Comparison of ENCODE assay signal across 18 mouse cellular contexts in the genomic region with DNA sequence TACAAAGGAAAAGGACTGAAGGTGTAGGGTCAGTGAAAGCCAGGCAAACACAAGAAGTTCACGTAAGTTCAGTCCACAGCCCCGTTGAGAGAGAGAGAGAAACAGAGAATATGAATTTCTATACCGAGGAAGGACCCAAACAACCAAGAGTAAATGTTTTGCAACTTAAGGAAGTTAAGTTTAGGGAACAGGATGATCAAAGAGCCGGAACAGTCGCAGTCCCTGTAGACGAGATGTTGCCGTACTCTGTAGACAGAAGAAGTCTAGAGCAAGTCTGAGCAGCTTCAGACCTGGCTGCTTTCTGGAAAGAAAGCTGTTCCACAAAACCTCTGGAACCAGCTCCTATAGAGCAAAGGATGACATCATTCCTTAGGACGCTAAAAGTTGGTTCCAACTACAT.
"Had no signal": no experiment of that assay in that cellular context is flagged by ENCODE, and none has a peak within 500 bp of the region (broad histone marks: within the 10 kb centered on the region; RNA-seq: fewer than 3 reads in every experiment).

No protein-coding gene starts in this region.

- H3K9ac ChIP-seq: kidney, embryonic 15.5 days; liver, embryonic 13.5 days; lung, embryonic 14.5 days; neural tube, embryonic 13.5 days had no signal

- DNase-seq: kidney, adult 11 months; kidney, adult 8-10 months; kidney, postnatal 10 days; kidney, postnatal 36 days; layer of hippocampus, postnatal 36 days; liver, embryonic 13.5 days; lung, embryonic 14.5 days; lung, postnatal 14 days; midbrain, embryonic 14.5 days; thymus, adult 2 months; thymus, postnatal 14 days; thymus, postnatal 4 days had no signal

- H3K4me3 ChIP-seq: kidney, embryonic 15.5 days; left cerebral cortex, adult 2 months; liver, embryonic 13.5 days; myocyte; neural tube, embryonic 13.5 days had no signal

- H3K27ac ChIP-seq: kidney, embryonic 15.5 days; left cerebral cortex, adult 2 months; liver, embryonic 13.5 days; macrophage; neural tube, embryonic 13.5 days had no signal

- H3K9me3 ChIP-seq: kidney, embryonic 15.5 days; liver, embryonic 13.5 days; neural tube, embryonic 13.5 days had no signal

- H3K27me3 ChIP-seq: kidney, embryonic 15.5 days; neural tube, embryonic 13.5 days had no signal

- H3K36me3 ChIP-seq: liver, embryonic 13.5 days had no signal

- H3K4me2 ChIP-seq: kidney, embryonic 15.5 days; liver, embryonic 13.5 days; lung, embryonic 14.5 days; midbrain, embryonic 11.5 days; neural tube, embryonic 13.5 days had no signal
